Mouse (Mus musculus) right cerebral cortex, postnatal 14 days (tissue): ENCODE measurements around the gene Cbarp.

Experiments used
- DNase-seq: peaks from one replicate; pipeline ENCODE4 v3.0.0; 2022

Cbarp gene

DNA sequence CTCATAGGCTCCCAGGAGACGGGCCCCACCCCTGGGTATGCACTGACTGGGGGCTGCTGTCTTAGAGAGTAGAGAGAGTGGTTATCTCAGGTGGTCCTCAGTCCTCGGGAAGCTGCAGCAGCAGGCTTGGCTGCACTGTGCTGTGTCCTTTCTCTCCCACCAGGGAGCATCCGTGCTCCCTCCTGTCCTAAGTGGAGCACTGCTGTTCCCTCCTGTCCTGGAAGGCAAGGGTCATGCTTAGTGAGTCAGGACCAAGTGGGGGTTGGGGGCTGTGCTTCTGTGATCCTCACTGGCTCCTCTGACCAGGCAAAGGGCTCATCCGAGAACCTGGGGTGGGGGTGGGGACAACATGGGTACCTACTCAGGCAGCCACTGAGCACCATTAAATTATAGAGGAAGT, 51.5 kb downstream of the Cbarp start:
- no peak for DNase-seq

DNA sequence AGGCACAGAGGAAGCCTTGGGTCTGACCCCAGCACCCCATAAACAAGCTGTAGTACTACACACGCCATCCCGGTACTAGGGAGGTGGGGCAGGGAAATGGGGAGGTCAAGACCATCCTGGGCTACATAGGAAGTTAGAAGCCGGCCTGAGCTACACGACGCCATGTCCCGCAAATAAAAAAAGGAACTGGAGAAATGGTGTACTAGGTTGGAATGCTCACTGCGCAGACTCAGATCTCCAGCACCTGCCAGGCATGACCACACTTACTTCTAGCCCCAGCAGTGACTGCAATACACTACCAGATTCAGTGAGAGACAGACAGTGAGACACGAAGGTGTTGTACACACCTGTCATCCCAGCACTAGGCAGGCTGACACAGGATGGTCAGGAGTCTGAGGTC, 53.2 kb downstream of the Cbarp start:
- DNase-seq, result no peak

DNA sequence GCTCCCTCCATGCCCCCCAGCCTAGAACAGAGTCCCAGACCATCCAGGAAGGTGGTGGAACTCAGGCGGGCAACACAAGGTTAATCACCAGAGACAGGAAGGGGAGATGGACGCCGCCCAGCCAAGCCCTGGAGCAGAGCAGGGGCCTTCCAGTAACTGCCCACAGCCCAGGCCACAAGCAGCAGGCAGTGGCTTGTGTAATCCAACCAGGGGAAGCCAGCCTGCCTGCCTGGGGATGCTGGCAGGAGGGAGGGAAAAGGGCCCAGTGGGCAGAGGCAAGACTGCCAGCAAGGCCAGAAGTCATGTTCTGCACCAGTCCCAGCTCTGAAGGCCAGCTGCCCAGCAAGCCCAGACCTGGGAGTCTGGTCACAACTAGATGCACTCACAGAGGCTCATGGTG, 53.8 kb downstream of the Cbarp start:
- no peak for DNase-seq

DNA sequence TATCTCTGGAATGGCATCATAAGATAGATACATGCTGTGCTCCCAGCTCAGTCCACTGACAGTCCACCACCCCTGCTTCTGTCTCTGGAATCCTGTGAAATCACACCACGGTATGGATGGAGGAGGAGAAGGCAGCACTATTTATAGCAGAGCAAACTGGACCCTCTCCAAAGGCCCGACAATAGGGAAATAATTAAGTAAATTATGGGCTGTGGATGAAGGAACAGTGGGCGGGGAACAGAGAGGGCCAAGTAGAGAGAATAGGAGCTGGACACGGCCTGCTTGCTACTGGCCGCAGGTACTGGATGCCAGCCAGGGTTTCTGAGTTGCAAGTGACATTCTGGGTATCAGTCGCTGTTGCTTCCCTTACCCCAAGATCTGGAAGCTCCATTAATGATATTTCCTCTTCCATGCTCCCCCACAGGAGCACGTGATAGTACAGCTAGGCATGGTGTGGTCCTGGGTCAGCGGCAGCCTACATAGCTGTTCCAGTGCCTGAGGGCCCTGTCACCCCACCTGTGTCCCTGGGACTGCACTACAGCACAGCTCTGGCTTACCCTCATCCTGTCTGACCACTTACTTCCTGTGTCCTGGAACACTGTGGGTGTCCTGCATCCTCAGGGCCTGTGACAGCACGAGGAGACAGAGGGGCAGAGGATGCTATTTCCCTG, 55.7 kb downstream of the Cbarp start:
- DNase-seq, result no peak

DNA sequence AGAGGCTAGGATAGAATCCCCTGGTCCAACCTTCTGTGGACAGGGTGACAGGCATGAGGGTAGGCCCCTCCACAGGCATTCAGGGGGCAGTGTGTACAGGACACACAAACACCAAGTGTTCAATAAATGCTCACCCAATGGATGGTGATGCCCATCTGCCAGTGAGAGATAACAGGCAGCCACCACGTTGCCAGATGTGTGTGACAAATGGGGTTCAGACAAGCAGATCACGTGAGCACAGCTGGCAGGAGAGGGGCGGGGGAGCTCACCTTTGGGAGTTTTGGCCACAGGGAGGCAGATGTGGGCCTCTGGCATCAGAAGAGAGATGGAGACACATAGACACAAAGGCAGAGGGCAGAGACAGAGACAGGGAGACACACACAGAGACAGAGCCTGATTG, 59.6 kb downstream of the Cbarp start:
- DNase-seq, result no peak
